Mouse (Mus musculus) left cerebral cortex, adult 9 months (tissue): ENCODE measurements around the gene Gabbr2.

Experiments used
- DNase-seq, 2 experiments: peaks; one replicate each; pipeline ENCODE4 v3.0.0; 2022; ENCODE audit warnings: low spot score in 2 of 2

The Gabbr2 gene

DNA sequence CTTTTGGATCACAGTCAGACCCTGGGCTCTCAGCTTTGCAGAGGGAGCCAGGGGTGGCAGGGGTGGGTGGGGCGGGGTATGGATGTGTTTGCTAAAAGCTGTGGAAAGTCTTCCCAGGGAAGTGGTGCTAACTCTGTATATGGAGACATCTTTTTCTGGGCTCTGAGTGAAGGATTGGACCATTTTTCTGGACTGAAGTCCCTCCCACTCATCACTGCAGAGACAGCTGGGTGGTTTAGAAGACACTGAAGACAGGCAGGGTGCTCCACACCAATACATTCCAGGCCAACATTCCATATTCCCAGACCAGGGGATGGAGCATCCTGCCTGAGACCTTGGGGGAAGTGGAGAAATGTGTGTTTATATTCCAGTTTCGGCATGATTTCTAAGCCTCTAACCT, 125.6 kb downstream of the Gabbr2 start:
- DNase-seq: no peak

GRCm38 (mm10) chr4:46863721-46864120, 128.0 kb downstream of the Gabbr2 start:
- no peak for DNase-seq

GRCm38 (mm10) chr4:46862677-46863076, 129.0 kb downstream of the Gabbr2 start:
- DNase-seq: no peak

DNA sequence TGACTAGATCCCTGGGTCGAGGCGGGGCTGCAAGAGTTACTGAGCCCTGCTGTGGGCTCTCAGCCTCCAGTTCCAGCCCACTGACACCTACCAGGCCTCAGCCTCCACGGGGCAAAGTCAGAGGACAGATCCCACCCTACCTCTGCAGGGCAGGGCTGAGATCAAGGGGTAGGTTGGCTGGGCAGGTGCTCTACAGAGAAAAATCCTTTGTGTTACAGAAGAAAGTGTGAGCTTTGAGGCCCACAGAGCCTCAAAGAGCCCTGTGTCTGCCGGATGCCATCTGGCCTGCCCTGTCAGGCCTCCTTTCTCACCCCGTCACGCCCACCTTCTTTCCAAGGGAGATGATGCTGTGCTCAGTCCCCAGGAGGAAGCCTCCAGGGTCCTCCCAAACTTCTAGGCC, 131.1 kb downstream of the Gabbr2 start:
- DNase-seq: no peak

- no peak for DNase-seq
Observed at GRCm38 (mm10) chr4:46858899-46859298, 132.8 kb downstream of the Gabbr2 start.

GRCm38 (mm10) chr4:46856145-46856544, 135.5 kb downstream of the Gabbr2 start:
- no peak for DNase-seq

DNA sequence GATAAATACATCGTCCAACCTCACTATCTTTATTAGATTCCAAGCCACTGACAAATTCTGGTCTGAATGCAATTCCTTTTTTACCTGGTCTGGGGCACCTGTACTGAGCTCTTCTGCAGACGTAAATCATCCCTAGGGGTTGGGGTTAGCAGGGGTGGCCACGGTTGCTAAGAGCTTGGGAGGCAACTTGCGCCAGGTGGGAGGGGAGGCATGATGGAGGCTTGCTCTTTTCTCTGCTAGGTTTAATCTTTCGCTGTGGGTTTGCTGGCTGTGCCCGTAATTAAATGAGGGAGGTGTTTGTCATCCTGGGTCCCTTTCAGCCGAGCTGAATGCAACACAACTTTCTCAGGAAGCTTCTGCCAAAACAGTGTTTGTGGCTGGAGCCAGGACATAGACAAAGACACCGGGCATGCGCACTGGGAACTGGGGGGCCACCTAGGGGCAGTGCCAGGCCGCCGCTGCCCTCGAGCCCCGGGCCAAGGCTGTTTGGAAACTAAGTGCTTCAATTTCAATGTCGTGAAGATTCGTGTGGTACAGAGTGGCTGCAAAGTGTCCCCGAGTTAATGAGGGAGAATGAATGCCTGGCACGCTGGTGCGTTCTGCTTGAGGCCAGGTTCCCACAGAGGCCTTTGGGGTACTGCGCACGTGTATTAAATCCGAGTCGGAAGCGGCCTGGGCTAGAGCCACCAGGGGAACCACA, 136.8 kb downstream of the Gabbr2 start:
- DNase-seq: peak; percentile 52 to 65

- DNase-seq: no peak
Observed at GRCm38 (mm10) chr4:46853852-46854460, 137.7 kb downstream of the Gabbr2 start.

DNA sequence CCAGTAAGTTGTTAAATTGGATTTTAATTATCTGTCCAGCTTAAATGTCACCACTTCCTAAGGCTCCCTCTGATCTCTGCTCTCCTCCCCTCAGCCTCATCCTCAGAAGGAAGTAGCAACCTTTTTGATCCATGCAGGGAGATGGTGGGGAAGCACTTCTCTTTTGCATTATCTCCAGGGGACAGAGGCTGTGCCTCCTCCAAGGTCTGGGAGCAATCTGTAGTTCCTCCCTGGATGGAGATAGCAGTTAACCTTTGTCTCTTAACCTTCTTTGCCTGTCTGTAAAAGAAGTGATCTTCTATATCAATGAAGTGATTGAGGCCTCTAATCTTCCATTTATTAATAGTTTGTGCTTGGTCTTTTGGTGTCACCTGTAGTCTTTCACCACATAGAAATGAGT, 143.9 kb downstream of the Gabbr2 start:
- no peak for DNase-seq

- DNase-seq: no peak
Observed at GRCm38 (mm10) chr4:46846396-46846795, 145.3 kb downstream of the Gabbr2 start.

- no peak for DNase-seq
Observed at GRCm38 (mm10) chr4:46844982-46845643, 146.6 kb downstream of the Gabbr2 start.

GRCm38 (mm10) chr4:46844567-46844966, 147.1 kb downstream of the Gabbr2 start:
- no peak for DNase-seq

DNA sequence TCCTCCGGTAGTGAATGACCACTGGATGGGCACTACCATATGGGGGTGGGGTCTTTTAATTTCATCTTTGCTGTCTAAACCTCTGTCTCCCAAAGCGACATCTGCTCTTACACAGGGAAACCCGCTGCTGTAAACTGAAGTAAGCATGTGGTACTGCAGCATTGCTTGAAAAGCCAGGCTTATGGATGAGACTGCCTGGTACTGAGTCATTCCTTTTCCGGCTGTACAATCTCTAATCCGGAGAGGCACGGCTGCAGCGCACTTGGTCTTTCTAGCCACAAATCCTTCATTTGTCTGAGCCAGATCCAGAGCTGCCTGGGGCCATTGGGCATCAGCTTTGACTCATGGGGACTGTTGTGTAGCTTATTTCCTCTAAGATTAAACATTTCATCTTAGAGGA, 149.1 kb downstream of the Gabbr2 start:
- no peak for DNase-seq

DNA sequence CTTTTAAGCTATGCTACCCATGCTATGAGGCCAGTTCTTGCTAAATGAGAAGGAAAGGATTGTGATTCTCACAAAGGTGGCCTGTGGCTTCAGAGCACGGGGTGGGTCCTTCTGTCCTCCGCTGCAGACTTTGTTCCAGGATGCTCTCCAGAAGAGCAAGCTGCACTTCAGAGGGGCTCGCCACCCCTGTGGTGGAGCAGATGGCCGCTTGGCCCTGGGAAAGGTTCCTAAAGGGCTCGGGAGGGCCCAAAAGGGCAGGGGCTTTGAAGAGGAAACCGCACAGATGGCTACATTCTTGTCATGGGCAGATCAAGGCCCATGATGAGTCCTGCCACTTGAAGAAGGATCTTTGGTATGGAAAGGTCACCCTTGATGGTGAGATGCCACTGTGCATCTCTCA, 151.5 kb downstream of the Gabbr2 start:
- no peak for DNase-seq

- DNase-seq: peak in 1 of 2 experiments; percentile 73
Observed at GRCm38 (mm10) chr4:46837362-46837761, 154.3 kb downstream of the Gabbr2 start.

GRCm38 (mm10) chr4:46836065-46836464, 155.6 kb downstream of the Gabbr2 start:
- peak in 1 of 2 experiments; percentile 48 for DNase-seq

- DNase-seq: no peak
Observed at GRCm38 (mm10) chr4:46835064-46835463, 156.6 kb downstream of the Gabbr2 start.

DNA sequence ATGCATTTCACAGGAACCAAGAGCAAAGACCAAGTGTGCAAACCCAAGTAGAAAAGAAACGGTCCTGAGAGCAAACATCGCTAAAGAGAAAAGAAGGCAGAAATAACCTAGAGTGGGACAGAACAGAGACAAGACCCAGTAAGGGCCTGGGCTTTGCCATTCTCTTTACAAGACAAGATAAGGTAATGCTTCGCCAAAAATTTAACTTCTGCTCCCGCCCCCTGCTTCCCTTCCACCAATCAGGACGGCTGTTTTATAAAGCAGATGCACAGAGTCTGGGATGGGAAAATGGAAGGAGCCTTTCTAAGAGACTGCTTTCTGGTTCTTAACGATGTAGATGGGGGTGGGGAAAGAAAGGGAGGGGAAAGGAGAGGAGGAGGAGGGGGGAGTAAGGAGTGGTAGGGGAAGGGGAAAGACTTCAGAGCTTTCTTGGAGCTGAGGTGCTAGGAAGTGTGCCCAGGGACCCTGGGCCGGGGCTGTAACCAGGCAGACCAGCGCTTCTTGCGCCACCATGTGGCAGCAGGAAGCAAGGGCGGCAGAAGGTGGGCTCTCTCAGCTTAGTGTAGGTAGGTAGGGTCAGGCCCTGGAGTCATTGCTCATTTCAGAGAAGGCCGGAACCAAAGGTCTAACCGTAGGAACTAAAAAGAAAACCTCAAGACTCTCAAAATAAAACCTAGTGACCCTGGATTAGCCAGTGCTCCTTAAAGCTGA, 158.7 kb downstream of the Gabbr2 start:
- DNase-seq: no peak

DNA sequence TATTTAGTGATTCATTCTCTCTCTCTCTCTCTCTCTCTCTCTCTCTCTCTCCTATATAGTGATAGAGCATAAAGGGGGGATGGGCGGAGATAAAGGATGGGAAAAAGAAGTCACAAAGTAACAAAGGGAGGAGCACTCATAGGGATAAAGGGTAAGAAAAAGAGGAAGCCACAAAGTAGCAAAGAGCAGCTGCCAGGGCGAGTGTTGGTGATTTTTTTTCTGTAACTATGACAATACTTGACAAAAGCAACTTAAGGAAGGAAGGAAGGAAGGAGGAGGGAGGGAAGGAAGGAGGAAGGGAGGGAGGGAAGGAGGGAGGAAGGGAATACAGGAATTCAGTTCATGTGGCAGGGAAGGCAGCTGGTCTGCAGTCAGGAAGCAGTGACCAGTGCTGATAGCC, 162.0 kb downstream of the Gabbr2 start:
- DNase-seq: no peak

DNA sequence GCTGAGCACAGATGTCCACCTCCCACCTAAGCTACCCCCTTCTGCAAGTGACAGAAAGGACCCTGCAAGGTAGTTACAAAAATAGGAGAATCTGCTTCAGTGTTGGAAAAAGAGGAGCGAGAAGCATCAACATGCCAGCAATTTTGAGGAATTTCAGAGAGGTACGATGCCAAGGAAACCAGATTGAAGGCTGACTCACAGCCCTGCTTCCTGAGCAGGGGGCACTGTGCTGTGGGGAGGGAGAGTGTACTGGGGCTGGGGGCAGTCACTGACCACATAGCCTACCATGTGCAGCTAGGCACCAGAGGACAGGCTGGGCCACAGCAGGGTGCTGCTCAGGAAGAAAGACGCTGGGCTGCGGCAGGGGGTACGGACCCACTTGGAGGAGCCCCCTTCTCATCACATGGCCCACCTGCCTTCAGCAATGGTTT, 163.5 kb downstream of the Gabbr2 start:
- DNase-seq: peak in 1 of 2 experiments; percentile 72

DNA sequence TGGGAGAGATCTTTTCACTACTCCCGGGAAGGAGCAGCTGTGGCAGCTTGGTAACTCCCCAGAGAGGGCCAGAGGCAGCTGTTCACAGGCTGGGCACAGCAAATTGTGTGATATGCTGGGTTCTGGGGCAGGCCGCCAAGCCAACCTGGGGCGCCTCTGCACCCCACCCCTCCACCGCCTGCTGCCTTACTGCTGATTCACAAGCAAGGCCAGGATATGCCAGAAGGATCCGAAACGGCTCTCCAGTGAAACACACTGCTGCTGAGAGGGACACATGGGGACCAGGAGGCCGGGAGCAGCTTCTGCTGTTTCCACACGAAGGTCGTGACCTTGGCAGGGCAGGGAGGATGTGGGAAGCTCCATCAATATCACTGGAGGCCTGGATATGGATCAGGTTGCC, 164.2 kb downstream of the Gabbr2 start:
- DNase-seq: peak; percentile 56 to 87

DNA sequence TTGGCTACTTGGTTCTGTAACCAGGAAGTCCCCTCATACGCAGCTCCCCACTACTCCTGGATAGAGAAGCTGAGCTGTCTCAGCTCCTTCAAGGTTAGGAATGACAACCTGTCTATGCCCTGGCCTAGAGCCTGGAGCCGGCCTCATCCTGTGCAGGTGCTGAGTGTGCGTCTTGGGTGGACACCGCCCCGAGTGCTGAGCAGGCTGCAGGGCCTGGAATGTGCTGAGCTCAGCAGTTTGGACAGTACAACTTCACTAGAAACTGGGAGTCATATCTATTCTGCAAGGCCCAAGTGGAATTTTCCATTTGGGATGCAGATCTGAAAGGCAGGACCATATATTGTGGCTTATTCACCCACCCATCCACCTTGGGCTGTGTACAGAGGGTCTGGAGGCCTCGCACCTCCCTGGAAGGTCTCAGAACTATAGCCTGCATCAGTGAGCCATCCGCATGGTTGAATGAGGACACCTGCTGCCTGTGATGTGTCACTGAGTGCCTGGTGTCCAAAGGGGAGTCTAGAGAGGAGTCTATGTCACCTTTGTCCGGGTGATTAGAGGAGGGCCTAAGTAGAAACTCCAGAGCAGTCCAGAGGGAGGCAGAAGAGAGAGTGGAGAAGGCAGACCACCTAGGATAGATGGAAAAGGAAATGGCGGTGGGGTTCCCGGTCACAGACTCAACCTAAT, 165.7 kb downstream of the Gabbr2 start:
- no peak for DNase-seq
